Mouse (Mus musculus) midbrain, embryonic 10.5 days (tissue): ENCODE data around the gene Susd4. TPM values are rescaled to one million over a fixed set of nuclear protein-coding genes. Genes with fewer than 3 reads are reported as not detected.

Experiments used
- DNase-seq: peaks from one replicate; pipeline ENCODE4 v3.0.0-alpha.2; 2017; ENCODE audit warnings: low spot score
- H3K27ac ChIP-seq: fragments of 300-500 bp; sonication (generic); replicated peaks from 2 replicates; pipeline ENCODE4 v1.5.1; 2016; ENCODE audit warnings: mild to moderate bottlenecking
- H3K27me3 ChIP-seq: fragments of 300-500 bp; sonication (generic); 2 replicates; pipeline ENCODE4 v1.6.1; 2016; ENCODE audit warnings: low read depth, mild to moderate bottlenecking; ENCODE audit not compliant: poor library complexity, severe bottlenecking
- H3K36me3 ChIP-seq: fragments of 300-500 bp; sonication (generic); 2 replicates; pipeline ENCODE4 v1.6.1; 2016; ENCODE audit warnings: mild to moderate bottlenecking, moderate library complexity
- H3K4me1 ChIP-seq: fragments of 300-500 bp; sonication (generic); 2 replicates; pipeline ENCODE4 v1.6.1; 2016
- H3K4me3 ChIP-seq: fragments of 300-500 bp; sonication (generic); 2 replicates; pipeline ENCODE4 v1.5.1; 2016; ENCODE audit warnings: mild to moderate bottlenecking, moderate library complexity
- H3K9me3 ChIP-seq: fragments of 300-500 bp; sonication (generic); replicated peaks from 2 replicates; pipeline ENCODE4 v1.6.1; 2016; ENCODE audit warnings: mild to moderate bottlenecking
- WGBS: fragments of 180-500 bp; shearing (Covaris S2); methylation state at CpG from one replicate; pipeline ENCODE4 v1.1.7; 2016; 5-methylcytosine and 5-hydroxymethylcytosine counted together
- polyA plus RNA-seq: library from polyadenylated mRNA; unstranded; fragments of >200 nt; fragmentation: Nextera tagmentation; extraction: Ambion mirVana; gene quantifications from 2 replicates; pipeline ENCODE4 v1.2.1, GENCODE M21; 2016

The Susd4 gene
- polyA plus RNA-seq, 1 experiment from 2014 or later, result 16.5 TPM

GRCm38 (mm10) chr1:182878156-182878555 is 114.5 kb downstream of the Susd4 start:
- Histone ChIP-seq H3K4me1 (no peaks in the 10 kb centered on the region), H3K27ac (no peak overlapping the region), H3K9me3 (peaks cover 4% of the 10 kb centered on the region; the same call in 1 of the 2 replicates), H3K36me3 (0 out of 2 replicates have a peak, but pooled peaks cover 3% of the 10 kb centered on the region), H3K4me3 (no peak overlapping the region), H3K27me3 (no peaks in the 10 kb centered on the region)
- whole genome bisulfite sequencing, result 88% methylated on average over 5 of the region's 5 CpGs
- DNase-seq, result no peak

GRCm38 (mm10) chr1:182878719-182879118 is 115.1 kb downstream of the Susd4 start:
- no peak for DNase-seq
- H3K4me3 ChIP-seq, result no peak overlapping the region
- H3K27ac ChIP-seq, result no peak overlapping the region
- WGBS, result 89% methylated on average over 4 of the region's 4 CpGs
- H3K4me1 ChIP-seq, result no peaks in the 10 kb centered on the region
- H3K27me3 ChIP-seq, result no peaks in the 10 kb centered on the region
- H3K9me3 ChIP-seq, result no peaks in the 10 kb centered on the region; the same call in 1 of the 2 replicates
- H3K36me3 ChIP-seq, result 0 out of 2 replicates have a peak, but pooled peaks cover 3% of the 10 kb centered on the region

GRCm38 (mm10) chr1:182881246-182881645 is 117.6 kb downstream of the Susd4 start:
- no peak overlapping the region for H3K27ac ChIP-seq
- 0 out of 2 replicates have a peak, but pooled peaks cover 3% of the 10 kb centered on the region for H3K36me3 ChIP-seq
- DNase-seq, result no peak
- H3K27me3 ChIP-seq, result no peaks in the 10 kb centered on the region
- 89% methylated on average over 8 of the region's 8 CpGs for WGBS
- H3K4me1 ChIP-seq, result no peaks in the 10 kb centered on the region
- H3K4me3 ChIP-seq, result no peak overlapping the region
- no peaks in the 10 kb centered on the region; the same call in 1 of the 2 replicates for H3K9me3 ChIP-seq

- H3K4me3 ChIP-seq, result no peak overlapping the region
- H3K27me3 ChIP-seq, result no peaks in the 10 kb centered on the region
- no peak overlapping the region for H3K27ac ChIP-seq
- H3K36me3 ChIP-seq, result peaks cover 8% of the 10 kb centered on the region; the same call in 1 of the 2 replicates
- no peaks in the 10 kb centered on the region; the same call in 1 of the 2 replicates for H3K9me3 ChIP-seq
- H3K4me1 ChIP-seq, result no peaks in the 10 kb centered on the region
- WGBS, result 83% methylated on average over 2 of the region's 2 CpGs
- DNase-seq, result no peak
These were observed 119.0 kb downstream of the Susd4 start for GRCm38 (mm10) chr1:182882611-182883010.

GRCm38 (mm10) chr1:182895698-182896097 is 132.0 kb downstream of the Susd4 start:
- Histone ChIP-seq H3K27ac (no peak overlapping the region), H3K9me3 (no peaks in the 10 kb centered on the region), H3K4me1 (peaks cover 4% of the 10 kb centered on the region; the same call in 1 of the 2 replicates), H3K27me3 (no peaks in the 10 kb centered on the region), H3K36me3 (no peaks in the 10 kb centered on the region), H3K4me3 (no peak overlapping the region)
- peak; percentile 57 for DNase-seq
- WGBS, result 69% methylated on average over 9 of the region's 9 CpGs

GRCm38 (mm10) chr1:182897071-182897470 is 133.4 kb downstream of the Susd4 start:
- Histone ChIP-seq H3K4me3 (no peak overlapping the region), H3K27me3 (no peaks in the 10 kb centered on the region), H3K36me3 (no peaks in the 10 kb centered on the region), H3K4me1 (peaks cover 4% of the 10 kb centered on the region; the same call in 1 of the 2 replicates), H3K27ac (0 out of 2 replicates have a peak overlapping the region, but pooled peaks have one; percentile 1), H3K9me3 (no peaks in the 10 kb centered on the region)
- DNase-seq, result no peak
- WGBS, result 76% methylated on average over 6 of the region's 6 CpGs

GRCm38 (mm10) chr1:182897506-182898138 is 134.0 kb downstream of the Susd4 start:
- Histone ChIP-seq H3K4me3 (no peak overlapping the region), H3K9me3 (no peaks in the 10 kb centered on the region), H3K4me1 (peaks cover 4% of the 10 kb centered on the region; the same call in 1 of the 2 replicates), H3K36me3 (no peaks in the 10 kb centered on the region), H3K27ac (no peak overlapping the region), H3K27me3 (no peaks in the 10 kb centered on the region)
- no peak for DNase-seq
- 83% methylated on average over 12 of the region's 12 CpGs for WGBS

GRCm38 (mm10) chr1:182902095-182902494 is 138.4 kb downstream of the Susd4 start:
- 86% methylated on average over 5 of the region's 5 CpGs for WGBS
- H3K4me3 ChIP-seq, result no peak overlapping the region
- H3K4me1 ChIP-seq, result peaks cover 7% of the 10 kb centered on the region
- no peaks in the 10 kb centered on the region for H3K27me3 ChIP-seq
- no peak overlapping the region for H3K27ac ChIP-seq
- no peaks in the 10 kb centered on the region for H3K36me3 ChIP-seq
- DNase-seq, result no peak
- H3K9me3 ChIP-seq, result no peaks in the 10 kb centered on the region

- Histone ChIP-seq H3K4me1 (peaks cover 15% of the 10 kb centered on the region), H3K36me3 (no peaks in the 10 kb centered on the region), H3K27ac (no peak overlapping the region), H3K4me3 (no peak overlapping the region), H3K27me3 (no peaks in the 10 kb centered on the region), H3K9me3 (no peaks in the 10 kb centered on the region)
- no peak for DNase-seq
- 89% methylated on average over 3 of the region's 3 CpGs for WGBS
These were observed 139.2 kb downstream of the Susd4 start for GRCm38 (mm10) chr1:182902906-182903305.

GRCm38 (mm10) chr1:182905669-182906068 is 142.0 kb downstream of the Susd4 start:
- 83% methylated on average over 3 of the region's 3 CpGs for WGBS

GRCm38 (mm10) chr1:182908050-182909036 is 144.7 kb downstream of the Susd4 start:
- Histone ChIP-seq H3K36me3 (no peaks in the 10 kb centered on the region), H3K27ac (peak overlapping the region; percentile 72), H3K4me3 (no peak overlapping the region), H3K4me1 (peaks cover 33% of the 10 kb centered on the region), H3K27me3 (peaks cover 4% of the 10 kb centered on the region; the same call in 1 of the 2 replicates), H3K9me3 (0 out of 2 replicates have a peak, but pooled peaks cover 3% of the 10 kb centered on the region)
- 22% methylated on average over 14 of the region's 14 CpGs for WGBS
- peak; percentile 80 for DNase-seq

More at GRCm38 (mm10) chr1:182905669-182906068, 142.0 kb downstream of the Susd4 start:
- peaks cover 4% of the 10 kb centered on the region; the same call in 1 of the 2 replicates for H3K27me3 ChIP-seq
- H3K36me3 ChIP-seq, result no peaks in the 10 kb centered on the region
- H3K27ac ChIP-seq, result no peak overlapping the region; the same call in 1 of the 2 replicates
- no peak overlapping the region for H3K4me3 ChIP-seq
- no peaks in the 10 kb centered on the region for H3K9me3 ChIP-seq
- no peak for DNase-seq
- peaks cover 33% of the 10 kb centered on the region for H3K4me1 ChIP-seq

- H3K4me1 ChIP-seq, result peaks cover 33% of the 10 kb centered on the region
- peak overlapping the region; percentile 72 for H3K27ac ChIP-seq
- no peak for DNase-seq
- H3K9me3 ChIP-seq, result 0 out of 2 replicates have a peak, but pooled peaks cover 3% of the 10 kb centered on the region
- WGBS, result 51% methylated on average over 3 of the region's 3 CpGs
- no peak overlapping the region for H3K4me3 ChIP-seq
- H3K36me3 ChIP-seq, result no peaks in the 10 kb centered on the region
- H3K27me3 ChIP-seq, result peaks cover 4% of the 10 kb centered on the region; the same call in 1 of the 2 replicates
These were observed 145.4 kb downstream of the Susd4 start for GRCm38 (mm10) chr1:182909066-182909465.
